Mouse (Mus musculus) 3T3-L1 (cell line): ENCODE results near the gene Cdc42ep1.
A peak's percentile ranks its signal among the peaks of the same experiment; 100 is the strongest.

Experiments
- DNase-seq: peaks from one replicate; pipeline ENCODE4 v3.0.0-alpha.2; 2015; ENCODE audit warnings: low read depth, low spot score

The Cdc42ep1 gene

DNA sequence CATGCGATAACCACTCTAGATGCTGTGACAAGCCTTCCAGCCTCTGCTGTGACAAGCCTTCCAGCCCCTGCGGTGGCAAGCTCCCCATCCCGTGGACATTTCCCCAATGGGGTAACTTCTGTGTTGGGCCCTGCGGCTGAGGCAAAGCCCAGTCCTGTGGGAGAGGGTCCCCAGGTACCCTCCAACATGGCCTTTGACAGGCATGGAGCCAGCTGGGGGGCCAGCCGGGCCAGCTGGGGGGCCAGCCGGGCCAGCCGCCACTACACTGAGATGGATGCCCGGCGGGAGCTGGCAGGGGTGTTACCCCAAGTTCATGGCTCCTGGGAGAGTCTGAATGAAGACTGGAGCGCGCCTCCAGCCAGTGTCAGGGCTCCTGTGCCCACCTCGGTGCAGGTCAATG lies 7.1 kb downstream of the Cdc42ep1 start:
- no peak for DNase-seq

DNA sequence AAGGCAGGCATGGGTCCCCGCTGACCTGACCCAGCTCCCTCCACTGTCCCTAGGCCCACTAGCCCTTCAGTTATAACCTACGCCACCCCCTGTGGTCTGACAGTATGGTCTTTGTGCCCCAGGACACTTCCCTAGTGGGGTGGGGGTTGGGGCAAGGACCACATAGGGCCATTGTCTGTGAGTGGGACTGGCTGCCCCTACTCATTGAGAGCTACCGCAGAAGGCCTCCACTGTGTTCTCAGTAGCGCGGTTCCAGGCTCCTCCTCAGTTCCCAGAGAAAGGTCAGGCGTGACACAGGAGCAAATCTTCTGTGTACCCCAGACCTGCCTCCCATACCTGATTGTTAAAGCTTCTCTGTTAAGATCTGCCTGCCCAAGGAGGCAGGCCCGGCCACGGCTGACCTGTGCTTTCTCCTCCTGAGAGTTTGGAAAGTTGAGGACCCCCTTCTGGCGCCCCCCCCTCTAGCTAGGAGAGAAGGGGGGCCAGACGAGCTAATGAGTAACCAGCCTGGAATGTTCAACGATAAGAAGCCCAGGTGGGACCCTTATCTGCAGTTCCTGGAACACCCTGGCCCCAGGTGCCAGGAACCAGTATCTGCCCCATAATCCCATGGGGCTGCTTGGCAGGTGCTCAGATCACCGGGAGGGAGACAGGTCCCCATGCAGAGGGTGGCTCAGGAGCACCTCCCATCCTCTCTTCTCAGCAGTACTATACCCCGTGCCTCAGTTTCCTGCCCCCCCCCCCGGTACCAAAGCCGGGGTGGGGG lies 7.8 kb downstream of the Cdc42ep1 start:
- DNase-seq: no peak

DNA sequence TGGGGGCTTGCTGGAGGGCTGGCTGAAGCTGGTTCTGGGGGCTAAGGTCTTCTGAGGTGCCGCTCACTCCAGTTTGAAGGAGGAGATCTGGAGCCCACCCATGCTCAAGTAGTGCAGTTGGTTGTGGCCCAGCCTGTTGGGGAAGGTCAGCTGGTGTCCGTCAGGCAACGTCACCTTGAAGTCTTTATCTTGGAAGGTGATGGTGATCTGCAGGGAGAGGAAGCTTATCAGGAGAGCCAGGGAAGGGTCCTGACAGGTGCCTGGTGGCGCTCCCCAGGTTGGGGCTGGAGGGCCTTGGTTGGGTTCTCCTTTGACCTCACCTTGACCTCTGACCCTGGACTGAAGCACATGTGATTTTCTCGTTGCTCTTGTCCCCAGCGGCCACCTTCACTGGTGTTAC lies 8.5 kb downstream of the Cdc42ep1 start:
- no peak for DNase-seq

DNA sequence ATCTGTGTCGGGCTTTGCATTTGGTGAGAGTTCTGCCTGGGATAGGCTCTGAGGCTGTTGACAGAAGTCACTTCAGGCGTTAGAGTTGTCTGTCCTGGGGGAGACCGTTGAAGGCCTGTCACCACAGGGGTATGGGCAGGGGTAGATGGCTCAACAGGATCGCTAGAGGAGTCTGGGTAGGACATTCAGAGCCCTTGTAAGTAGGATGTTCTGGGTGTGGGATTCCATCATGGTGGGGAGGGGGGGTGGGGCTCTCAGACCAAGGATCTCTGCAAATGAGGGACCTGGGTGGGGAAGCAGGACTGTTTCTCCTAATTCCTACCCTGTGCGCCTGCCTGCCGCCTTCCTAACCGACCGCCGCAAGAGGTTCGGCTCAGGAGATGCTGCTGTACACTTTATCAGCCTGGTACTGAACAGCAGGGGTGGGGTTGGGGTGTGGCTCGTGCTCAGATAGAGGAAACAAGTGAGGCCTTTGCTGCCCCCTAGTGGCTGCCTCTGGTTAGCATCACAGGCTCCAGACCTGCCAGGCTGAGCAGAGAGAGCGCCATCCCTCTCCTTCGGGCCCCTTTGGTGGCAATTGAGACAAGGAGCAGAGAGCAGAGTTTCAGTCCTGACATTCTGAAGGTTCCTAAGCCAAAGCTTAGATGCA lies 9.2 kb downstream of the Cdc42ep1 start:
- peak; percentile 96 for DNase-seq

DNA sequence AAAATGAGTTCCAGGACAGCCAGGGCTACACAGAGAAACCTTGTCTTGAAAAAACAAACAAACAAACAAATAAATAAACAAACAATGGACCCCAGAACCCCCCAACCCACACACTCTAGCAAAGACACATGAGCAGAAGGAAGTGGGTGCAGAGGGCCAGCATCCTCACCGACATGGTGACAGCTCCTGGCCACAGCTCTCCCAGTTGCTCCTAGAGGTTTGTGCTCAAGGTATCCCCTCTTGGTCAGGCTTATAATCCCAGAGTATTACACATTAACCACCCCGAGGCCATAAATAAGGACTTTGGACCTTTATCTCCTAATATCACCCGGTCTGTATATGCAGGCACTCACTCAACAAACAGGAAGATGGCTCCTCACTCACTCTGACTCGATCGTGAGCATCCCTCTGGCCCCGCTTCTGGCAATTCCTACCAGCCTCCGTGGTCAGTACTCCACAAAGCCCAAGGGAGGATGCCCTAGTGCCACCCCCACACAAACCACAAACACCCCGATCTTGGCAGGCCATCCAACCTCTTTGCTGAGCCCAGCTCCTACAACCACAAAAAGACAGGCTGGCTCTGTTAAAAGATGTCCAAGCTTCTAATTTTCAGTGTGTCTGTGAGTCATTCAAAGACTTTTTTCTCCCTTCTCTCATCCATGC lies 13.0 kb downstream of the Cdc42ep1 start, which contains the start of gene Lgals2:
TSS of gene Lgals2 (minus strand) at position 227 of the 663 bp plus-strand sequence.
- peak; percentile 92 for DNase-seq

DNA sequence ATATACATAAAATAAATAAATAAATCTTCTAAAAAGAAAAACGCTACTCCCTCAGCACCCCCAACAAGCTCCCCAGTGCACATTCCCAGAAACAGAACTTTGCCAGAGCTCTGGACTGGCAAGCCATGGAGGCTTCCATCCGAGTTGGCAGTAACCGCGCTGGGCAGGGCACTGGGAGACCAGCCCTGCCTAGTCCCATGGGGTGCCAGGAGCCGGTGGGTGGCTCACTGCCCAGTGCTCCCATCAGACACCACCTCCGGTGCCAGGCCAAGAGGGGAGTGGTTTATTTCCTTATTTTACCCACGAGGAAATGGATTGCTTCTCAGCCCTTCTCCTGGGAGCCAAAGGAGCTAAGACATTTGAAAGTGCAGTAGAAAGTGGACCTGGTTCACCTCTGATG lies 14.6 kb downstream of the Cdc42ep1 start:
- no peak for DNase-seq

DNA sequence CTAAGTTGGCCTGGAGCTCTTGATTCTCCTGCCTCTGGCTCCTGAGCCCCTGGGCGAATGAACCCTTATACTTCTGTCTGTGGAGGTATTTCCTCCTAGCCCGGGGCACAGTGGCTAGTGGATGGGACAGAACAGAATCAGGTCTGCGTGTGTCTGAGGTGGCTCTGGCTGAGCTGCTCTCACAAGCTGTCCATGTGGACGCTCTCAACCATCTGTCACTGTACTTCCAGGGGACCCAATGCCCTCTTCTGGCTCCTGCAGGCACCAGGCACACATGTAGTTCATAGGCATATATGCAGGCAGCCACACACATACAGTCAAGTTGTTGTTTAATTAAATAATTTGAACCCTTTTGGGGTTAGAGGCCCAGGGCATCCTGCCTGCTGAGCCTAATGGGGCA lies 16.9 kb downstream of the Cdc42ep1 start:
- no peak for DNase-seq

DNA sequence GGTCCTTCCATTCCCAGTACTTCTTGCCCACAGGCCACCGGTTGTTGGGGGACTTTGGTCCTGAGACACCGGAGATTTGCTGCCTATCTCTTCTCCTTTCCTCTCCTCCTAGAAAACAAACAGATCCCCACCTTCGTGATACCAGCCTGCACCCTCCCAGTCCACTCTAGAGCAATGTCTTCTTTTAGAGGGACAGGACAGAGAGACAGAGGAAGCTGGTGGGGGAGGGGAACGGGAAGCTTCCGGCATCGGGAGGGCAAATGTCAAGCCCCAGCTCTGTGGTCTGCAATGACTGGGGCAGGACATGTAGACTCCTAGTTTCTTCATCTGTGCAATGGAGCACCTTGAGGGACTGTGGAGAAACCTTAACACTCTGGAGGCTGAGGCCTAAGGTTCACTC lies 17.3 kb downstream of the Cdc42ep1 start:
- DNase-seq: no peak

DNA sequence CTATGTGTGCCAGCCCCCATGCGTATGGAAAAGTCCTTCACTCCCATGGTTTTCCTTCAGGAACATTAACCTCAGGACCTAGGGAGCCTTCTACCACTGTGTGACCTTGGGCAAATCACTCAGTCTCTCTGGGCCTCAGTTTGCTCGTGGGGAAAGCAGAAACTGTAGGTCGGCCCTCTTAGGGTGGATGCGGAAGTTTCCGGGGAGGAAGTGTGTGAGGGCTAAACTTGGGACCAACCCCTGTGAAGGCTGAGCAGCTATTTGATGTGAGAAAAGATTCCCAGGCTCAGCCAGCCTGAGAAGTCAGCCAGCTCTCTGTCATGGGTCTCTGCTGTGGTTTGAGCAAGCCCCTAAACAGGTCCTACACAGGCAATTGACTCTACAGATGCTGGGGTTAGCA lies 19.9 kb downstream of the Cdc42ep1 start:
- DNase-seq: no peak

DNA sequence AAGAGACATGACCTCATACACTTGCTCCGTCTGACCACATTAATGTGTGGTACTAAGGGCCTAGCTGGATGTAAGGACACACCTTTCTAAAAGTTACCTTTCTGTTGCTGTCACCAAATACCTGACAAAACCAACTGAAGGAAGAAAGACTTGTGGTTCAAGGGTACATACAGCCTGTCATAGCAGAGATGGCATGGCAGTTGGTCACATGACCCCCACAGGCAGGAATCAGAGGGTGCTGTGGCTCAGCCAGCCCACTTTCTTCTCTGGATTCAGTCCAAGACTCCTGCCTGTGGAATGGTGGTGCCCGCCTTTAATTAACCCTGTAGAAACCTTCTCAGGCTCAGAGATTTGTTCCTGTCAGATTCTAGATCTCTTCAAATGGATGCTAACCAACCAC lies 20.7 kb downstream of the Cdc42ep1 start:
- DNase-seq: no peak

DNA sequence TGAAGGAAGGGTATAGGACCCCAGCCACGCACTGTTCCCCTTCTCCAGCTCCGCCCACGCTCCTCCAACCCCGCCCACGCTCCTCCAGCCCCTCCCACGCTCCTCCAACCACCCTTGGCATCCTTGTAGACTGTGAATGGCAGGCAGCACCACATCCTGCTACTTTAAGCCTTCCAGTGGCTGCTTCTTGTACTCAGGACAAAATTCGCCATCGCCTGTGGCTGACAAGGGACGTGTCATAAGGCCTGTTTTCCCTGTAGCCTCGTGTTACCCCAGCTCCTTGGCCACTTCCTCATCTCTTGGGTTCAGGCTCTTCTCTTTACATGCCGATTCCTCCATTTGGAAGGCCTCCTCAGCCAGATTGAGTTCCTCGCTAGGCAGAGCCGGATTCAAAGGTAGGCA lies 21.4 kb downstream of the Cdc42ep1 start:
- no peak for DNase-seq

DNA sequence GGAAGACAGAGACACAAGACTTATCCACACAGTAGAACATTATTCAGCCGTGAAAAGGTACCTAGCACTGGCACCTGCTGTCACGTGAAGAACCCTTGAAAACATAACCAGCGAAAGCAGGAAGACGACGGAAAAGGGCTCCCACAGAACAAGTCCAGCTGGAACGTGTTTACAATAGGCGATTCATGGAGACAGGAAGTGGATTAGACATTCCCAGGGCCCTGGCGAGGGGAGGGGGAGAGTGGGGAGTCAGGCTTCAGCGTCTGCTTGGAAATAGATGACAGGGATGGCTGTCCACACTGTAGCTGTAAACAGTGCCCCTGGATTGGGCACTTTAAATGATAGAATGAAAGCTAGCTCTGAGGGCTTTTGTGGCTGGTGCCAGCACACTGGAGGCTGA lies 26.0 kb downstream of the Cdc42ep1 start:
- DNase-seq: peak; percentile 48

DNA sequence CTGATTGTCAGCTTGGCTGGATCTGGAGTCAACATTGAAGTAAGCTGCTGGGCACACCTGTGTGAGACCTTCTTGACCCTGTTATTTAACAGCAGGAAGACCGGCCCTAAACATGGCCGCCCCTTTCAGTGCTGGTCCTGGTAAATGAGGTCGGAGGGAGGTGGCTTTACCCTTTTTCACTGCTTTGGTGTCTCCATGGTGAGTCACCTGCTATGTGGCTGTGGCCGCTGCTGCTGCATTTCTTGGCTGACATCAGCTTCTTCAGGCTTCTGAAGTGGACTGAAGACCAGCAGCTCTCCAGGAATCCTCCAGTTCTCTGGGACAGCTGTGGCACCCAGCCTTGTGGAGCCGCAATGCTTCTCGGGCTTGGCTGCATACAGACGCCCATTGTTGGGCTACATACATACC lies 26.4 kb downstream of the Cdc42ep1 start:
- peak; percentile 80 for DNase-seq

DNA sequence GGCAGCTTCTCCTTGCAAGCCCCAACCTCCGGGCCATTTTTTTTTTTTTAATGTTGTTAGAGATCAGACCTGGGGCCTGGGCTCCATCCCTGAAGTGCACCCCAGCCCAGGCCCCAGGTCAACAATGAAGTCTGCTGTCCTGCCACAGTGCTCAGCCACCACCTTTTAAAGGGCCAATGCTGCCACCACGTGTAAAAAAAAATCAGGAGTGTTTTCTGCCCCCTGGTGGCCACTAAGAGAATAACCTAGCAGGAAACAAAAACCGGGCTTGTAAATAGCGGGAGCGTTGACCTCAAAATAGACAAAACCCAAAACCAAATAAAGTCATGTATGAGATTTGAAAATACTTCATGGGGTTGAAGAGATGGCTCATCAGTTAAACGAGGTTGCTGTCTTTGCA lies 27.4 kb downstream of the Cdc42ep1 start:
- DNase-seq: peak; percentile 74

DNA sequence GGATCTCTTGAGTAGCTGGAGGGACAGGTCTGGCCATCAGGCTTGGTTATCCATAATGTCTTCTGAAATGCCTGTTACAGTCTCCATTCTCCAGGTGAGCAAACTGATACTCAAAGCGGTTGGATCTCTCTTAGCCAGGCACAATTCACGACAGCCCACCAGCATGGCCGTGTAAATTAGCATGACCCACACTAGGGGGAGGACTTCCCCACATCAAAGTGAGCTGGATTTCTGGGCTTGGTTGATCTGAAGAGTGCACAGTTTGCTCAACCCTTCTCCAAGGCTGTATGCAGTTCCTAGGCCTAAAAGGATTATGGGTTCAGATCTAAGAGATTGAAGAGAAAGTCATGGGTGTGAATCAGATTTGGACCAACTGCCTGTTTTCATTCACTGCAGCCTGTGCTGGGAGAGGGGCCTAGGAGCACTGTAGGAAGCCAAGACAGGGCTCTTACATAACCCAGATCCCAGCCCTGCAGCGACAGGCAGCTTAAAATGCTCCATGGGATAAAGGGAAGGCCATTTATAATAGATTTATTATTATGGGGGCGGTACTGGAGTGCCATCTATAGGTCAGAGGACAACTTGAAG lies 29.7 kb downstream of the Cdc42ep1 start:
- no peak for DNase-seq

DNA sequence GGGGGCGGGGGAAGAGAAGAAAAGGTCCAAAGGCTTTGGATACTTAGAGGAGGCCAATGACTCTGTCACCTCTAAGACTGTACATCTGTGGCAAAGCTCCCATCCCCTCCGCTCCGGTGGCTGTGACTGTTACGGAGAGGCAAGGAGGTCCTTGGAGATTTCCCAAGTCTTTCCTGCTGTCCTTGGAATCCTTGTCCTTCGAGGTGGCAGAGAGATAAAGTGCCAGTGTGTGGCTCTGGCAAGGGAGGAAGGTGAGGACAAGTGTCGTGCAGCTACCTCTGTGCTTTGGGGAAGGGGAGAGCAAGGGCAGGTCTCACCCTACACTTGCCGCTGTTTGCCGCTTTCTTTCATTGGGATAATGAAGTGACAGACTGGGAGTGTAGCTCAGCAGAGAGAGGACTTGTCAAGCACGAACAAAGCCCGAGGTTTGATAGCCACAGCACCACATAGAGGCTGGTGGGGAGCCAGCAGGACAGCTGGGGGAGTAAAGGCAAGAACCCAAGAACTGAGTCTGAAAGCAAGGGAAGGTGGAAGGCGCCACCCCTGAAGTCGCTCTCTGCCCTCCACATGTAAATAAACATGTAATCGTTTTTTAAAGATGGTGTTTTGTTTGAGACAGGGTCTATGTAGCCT lies 31.5 kb downstream of the Cdc42ep1 start:
- no peak for DNase-seq

DNA sequence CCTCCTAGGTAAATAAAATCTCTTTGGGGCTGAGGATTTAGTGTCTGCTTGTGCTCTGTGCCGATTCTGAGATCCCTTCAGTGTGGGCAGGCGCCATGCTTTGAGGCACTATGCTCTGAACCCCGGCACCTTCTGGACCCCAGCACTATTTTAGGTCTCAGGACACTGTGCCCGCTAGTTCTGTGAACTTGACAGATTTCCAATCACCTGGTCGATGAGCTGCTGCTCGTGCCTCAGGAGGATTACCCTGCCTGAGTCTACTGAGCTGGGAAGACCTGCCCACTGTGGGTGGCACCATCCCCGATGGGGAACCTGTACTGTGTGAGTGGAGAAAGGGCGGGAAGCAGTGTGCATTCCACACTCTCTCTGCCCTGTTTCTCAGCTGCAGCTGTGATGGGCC lies 32.6 kb downstream of the Cdc42ep1 start:
- DNase-seq: no peak

DNA sequence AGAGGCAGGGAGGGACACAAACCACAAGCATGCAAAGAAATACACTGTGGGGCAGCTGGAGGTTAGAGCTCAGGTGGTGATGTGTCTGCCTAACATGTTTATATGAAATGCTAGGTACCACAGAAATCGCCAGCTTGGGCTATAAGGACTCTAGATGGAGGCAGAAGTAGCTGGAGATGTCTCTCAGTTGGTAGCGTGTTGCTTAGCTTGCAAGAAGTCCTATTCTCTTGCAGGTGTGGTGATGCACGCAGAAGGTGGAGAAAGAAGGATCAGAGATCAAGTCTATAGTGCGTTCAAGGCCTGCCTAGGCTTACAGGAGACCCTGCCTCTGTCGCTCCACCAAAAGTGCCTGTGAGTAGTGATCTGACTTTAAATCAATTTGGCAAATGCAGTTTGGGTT lies 33.1 kb downstream of the Cdc42ep1 start:
- no peak for DNase-seq

DNA sequence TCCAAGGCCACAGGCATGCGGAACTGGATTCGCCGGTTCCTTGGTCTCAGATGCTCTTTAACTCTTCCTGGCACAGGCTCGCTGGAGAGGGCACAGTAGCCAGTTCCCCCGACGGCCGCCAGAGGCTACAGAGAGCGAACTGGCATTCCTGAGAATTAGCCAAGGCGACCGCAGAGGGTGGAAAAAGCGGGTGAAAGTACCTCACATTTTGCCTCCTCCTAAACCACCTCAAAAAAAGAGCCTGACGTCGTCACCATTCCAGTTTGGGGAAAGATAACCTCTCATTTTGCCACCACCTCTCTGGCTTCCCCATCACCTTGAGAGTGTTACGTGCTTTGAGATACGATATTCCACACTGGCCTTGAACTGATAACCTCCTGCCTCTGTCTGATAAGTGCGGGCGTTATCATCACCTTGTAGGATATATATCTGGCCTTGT lies 33.9 kb downstream of the Cdc42ep1 start:
- DNase-seq: peak; percentile 94

DNA sequence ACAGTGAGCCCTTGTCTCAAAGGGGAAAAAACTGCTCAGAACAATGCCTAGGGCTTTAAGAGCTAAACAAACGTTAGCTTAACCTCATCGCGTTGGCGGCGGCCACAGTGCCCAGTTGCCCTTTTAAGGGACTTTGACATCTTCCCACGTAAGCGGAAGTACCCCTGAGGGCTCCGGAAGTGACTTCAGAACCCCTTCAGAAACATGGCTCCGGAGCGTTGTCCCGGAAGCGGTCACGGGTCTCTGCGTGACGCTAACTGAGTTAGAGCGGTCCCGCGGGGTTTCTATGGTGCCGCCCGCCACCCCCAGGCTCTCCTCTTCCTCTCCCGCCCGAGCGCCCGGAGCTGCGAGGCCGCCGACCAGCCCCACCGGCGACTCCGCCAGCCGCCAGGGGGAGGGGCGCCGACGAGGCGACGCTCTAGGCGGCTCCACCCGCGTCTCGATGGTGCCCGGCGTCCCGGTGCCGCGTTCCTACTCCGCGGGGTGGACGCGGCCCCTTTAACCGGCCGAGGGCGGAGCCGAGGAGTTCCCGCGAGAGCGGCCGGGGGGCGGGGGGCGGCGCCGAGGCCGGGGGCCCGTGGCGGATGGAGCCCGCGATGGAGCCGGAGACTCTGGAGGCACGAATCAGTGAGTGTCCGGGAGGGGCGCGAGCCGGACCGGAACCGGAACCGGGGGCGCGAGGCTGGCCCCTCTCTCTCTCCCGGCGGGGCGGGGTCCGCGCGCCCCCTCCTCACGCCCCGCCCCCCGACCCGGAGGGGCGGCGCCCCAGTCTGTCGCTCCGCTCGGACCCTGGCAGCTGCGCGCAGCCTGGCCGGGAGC lies 34.8 kb downstream of the Cdc42ep1 start, which contains the start of gene Gga1:
TSS of gene Gga1 (plus strand) at position 200 of the 819 bp plus-strand sequence.
- peak; percentile 96 for DNase-seq
